Mouse (Mus musculus): Measurements from ENCODE around the gene Fndc8.

GRCm38 (mm10) chr11:82855327-82855973, 36.5 kb upstream of the Fndc8 start:
- no peak for TF ChIP-seq CTCF (IDR thresholded peaks at IDR 0.05; ENCODE audit: borderline replicate concordance, extremely low read depth, insufficient read depth, insufficient read length)
- no peak for TF ChIP-seq POLR2A (IDR thresholded peaks at IDR 0.05; ENCODE audit: borderline replicate concordance, extremely low read depth, insufficient read depth, insufficient read length, poor library complexity, severe bottlenecking)
